Mouse (Mus musculus): Measurements from ENCODE around the gene Gm13696.

Gene Gm13696

GRCm38 (mm10) chr2:84021930-84022329, 49.0 kb downstream of the Gm13696 start:
- in situ Hi-C loops (cut with MboI; ENCODE audit: unreplicated experiment in 2 of 2) = loop anchor here (25.0 kb wide), 6 partner anchors 235 to 1935 kb away; partner anchors contain the start of genes Calcrl (in 2 of the 2), P2rx3 (in 1 of the 2), Ssrp1 (in 1 of the 2) and Tnks1bp1 (in 1 of the 2)

GRCm38 (mm10) chr2:84022905-84023304, 50.0 kb downstream of the Gm13696 start:
- in situ Hi-C loops (cut with MboI; ENCODE audit: unreplicated experiment in 2 of 2) = loop anchor here (25.0 kb wide), 6 partner anchors 236 to 1936 kb away; partner anchors contain the start of genes Calcrl (in 2 of the 2), P2rx3 (in 1 of the 2), Ssrp1 (in 1 of the 2) and Tnks1bp1 (in 1 of the 2)

GRCm38 (mm10) chr2:84023319-84023718, 50.4 kb downstream of the Gm13696 start:
- in situ Hi-C loops (cut with MboI; ENCODE audit: unreplicated experiment in 2 of 2) = loop anchor here (25.0 kb wide), 6 partner anchors 236 to 1936 kb away; partner anchors contain the start of genes Calcrl (in 2 of the 2), P2rx3 (in 1 of the 2), Ssrp1 (in 1 of the 2) and Tnks1bp1 (in 1 of the 2)

Data from v-Abl transformed pro-B cells (cell line).